Mouse (Mus musculus) gastrocnemius, postnatal 36 days (tissue): ENCODE data around the gene Gadd45g. TPM values are rescaled to one million over a fixed set of nuclear protein-coding genes. Genes with fewer than 3 reads are reported as not detected.
"Not testable (repeated sequence)": the region's sequence is repeated elsewhere in the genome, so short reads cannot be mapped to it uniquely, and the experiment has no call there.

ENCODE experiments used
- DNase-seq, 2 experiments: peaks; one replicate each; pipeline ENCODE4 v3.0.0; 2022
- intact Hi-C: fragments of 180-260 bp; cut with DNase I; formaldehyde crosslinking; loops from one replicate; pipeline ENCODE4 v1.15.1; 2025
- total RNA-seq, 2 experiments: library from RNA; stranded (reverse); gene quantifications; 2 replicates each; pipeline ENCODE4 v1.2.3; 2021

Gadd45g gene
- total RNA-seq, 2 experiments from 2014 or later: 8.0 to 58.7 TPM

DNA sequence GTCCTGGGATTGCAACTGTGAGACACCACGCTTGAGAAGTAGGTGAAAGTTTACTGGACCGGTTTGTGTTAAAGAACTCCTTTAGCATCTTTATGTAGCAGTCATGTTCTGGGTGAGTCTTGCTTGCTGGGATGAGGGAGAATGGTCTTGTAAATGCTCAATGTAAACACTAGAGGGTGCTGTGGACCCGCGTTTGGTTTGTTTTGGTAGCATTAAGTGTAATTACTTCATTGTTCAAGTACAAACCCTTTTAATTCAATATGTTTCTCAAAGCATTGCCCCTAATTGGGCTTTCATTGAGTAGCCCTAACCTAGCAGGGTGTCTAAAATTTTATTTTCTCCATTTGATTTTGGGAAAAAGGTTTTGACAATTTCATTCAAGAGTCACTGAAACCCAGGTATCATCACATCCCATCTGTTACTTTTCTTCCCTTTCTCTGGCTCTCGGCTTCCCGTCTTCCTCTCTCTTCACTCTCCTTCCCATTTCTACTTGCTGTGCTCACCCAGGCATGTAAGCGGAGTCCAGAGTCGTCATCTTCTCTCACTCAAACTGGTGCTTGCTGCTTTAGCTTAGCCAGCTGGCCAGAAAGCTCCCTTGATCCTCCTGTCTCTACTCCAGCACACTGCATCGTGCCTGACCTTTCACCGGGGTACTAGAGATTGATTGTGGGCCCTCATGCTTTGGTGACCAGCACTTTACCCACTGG, 15.6 kb upstream of the Gadd45g start:
- intact Hi-C loops: loop anchor here (10.0 kb wide), 1 partner anchor 794 kb away; no protein-coding TSS in a partner anchor

DNA sequence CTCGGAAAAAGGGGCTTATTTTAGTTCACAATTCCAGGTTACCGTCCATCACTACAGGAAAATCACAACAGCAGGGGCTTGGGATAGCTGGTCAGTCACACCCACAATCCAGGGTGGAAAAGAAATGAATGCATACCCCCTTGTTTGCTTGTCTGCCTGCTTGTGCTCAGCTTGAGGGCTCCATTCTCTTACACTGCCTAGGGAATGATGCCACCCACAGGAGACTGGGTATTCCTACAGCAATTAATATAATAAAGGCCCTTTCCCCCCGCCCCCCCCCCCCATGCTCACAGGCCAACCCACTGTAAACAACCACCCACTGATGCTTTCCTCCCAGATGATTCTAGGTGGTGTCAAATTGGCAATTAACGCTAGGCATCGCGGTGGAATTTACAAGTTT, 14.0 kb upstream of the Gadd45g start:
- intact Hi-C loops: loop anchor here (10.0 kb wide), 1 partner anchor 792 kb away; no protein-coding TSS in a partner anchor
- DNase-seq: no peak

More for the DNA sequence above, 15.6 kb upstream of the Gadd45g start:
- no peak for DNase-seq

DNA sequence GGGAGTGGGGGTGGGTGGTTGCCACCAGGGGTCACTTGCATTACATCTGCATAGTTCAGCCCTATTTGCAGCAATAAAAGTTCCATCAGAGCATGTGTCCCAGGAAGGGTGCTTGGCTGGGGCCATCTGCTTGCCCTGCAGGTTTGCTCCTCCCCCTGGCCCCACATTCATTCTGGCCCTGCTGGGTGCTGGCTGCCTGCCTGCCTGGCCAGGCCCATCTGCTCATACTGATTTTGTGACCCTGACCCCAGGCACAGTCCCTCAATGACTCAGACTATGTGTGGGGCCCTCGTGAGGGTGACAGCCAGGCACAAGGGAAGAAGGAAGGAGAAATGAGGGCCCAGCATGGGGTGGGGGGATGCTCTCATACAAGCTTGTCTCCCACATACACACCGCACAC, 12.9 kb upstream of the Gadd45g start:
- intact Hi-C loops: loop anchor here (10.0 kb wide), 1 partner anchor 791 kb away; no protein-coding TSS in a partner anchor
- no peak for DNase-seq

DNA sequence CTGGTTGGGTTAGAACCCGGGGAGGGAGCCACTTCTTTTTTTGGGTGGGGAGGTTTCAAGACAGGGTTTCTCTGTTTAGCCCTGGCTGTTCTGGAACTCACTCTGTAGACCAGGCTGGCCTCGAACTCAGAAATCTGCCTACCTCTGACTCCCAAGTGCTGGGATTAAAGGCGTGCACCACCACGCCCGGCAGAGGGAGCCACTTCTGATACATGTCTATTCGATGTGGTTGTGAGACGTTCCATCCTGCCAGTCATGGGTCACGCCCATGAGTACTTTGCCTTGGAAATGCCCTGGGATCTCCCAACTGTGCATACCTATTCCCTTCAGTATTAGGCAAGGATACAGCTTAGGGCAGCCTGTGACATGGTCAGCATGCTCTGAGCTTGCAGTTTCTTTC, 12.5 kb upstream of the Gadd45g start:
- intact Hi-C loops: loop anchor here (10.0 kb wide), 1 partner anchor 791 kb away; no protein-coding TSS in a partner anchor
- not testable (repeated sequence) for DNase-seq

DNA sequence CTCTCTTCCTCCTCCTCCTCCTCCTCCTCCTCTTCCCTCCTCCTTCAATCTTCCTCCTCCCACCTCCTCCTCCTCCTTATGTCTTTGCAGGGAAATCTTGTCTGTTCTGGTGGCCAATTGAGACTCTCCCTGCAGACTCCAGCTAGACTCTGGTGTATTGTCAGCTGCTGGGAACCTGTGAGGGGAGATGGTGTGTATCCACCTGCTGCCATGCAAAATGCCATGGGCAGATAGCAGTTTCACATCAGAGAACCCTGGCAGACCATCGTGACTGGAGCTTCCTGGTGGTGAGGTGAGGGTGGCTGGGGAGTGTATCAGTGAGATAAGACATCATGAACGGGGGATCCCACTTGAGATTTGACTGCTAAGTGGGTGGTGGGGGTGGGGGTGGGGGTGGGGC, 12.0 kb upstream of the Gadd45g start:
- DNase-seq: no peak
- intact Hi-C loops: loop anchor here (10.0 kb wide), 1 partner anchor 790 kb away; no protein-coding TSS in a partner anchor

- not testable (repeated sequence) for DNase-seq
- intact Hi-C loops: loop anchor here (5.0 to 10.0 kb wide), 2 partner anchors 697 to 790 kb away; partner anchors contain the start of gene Diras2
Measured at GRCm38 (mm10) chr13:51835208-51835607, 11.3 kb upstream of the Gadd45g start.

DNA sequence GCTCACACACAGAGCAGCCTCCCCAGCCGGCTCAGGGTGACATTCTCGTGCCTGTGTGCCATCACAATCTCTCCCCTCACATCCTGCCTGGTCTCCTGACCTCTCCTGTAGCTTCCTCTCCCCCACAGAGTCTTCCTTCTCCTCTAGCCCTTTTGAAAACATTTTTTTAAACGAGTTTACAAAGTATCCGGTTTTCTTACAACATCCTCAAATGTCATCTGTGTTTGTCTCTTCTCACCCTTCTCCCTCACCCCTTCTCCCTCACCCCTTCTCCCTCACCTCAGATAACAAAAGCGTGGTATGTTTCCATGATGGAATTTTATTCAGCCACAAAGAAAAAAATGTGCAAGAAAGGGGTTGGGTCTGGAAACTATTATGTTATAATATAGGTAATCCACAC, 9.1 kb upstream of the Gadd45g start:
- DNase-seq: no peak
- intact Hi-C loops: loop anchor here (5.0 to 10.0 kb wide), 2 partner anchors 695 to 787 kb away; partner anchors contain the start of gene Diras2

- no peak for DNase-seq
- intact Hi-C loops: loop anchor here (1.0 to 10.0 kb wide), 3 partner anchors 384 to 785 kb away; partner anchors contain the start of gene Diras2
Measured at GRCm38 (mm10) chr13:51839250-51840026, 7.0 kb upstream of the Gadd45g start.

DNA sequence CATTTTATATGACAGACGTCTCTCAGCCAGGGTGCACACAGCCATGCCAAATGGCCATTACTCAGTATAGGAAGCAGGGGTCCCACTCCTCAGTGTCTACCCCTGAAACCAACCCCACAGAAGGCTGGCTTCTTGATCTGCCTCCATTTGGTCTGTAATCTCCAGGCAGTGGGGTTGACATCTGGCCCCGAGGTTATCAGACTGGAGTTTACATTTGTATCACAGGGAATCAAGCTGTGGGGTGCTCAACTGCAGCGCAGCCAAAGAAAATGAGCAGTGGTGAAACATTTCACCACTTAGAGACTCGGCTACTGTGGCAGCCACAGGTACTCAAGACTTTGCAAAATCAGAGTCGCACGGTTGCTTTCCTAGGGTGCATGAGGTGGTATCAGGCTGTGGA, 5.8 kb upstream of the Gadd45g start:
- intact Hi-C loops: loop anchor here (1.0 kb wide), 1 partner anchor 383 kb away; no protein-coding TSS in a partner anchor
- no peak for DNase-seq

DNA sequence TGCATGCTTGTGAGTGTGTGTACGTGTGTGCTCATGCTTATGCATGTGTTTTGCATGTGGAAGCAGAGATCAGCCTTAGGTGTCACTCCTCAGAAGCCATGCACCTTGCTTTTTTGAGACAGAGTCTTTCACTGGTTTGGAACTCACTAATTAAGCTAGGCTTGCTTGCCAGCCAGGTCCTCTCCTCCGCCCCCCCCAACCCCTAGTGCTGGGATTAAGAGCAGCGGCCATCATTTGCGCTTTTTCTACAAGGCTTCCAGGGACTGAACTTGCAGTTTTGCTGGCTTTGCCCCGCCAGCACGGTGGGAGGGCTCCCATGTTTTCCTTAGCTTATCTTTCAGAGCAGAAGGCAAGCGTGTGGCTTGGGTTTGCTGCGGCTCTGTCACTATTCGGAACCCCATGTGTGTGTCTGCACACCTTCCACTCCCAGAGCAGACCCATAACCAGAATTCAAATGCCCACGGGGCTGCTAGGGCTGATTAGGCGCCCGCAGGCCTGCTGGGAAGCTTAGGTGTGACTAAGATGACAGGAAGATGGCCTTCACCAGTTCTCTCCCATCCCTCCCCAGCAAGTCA, 4.8 kb upstream of the Gadd45g start:
- intact Hi-C loops: no loop called here
- DNase-seq: no peak

DNA sequence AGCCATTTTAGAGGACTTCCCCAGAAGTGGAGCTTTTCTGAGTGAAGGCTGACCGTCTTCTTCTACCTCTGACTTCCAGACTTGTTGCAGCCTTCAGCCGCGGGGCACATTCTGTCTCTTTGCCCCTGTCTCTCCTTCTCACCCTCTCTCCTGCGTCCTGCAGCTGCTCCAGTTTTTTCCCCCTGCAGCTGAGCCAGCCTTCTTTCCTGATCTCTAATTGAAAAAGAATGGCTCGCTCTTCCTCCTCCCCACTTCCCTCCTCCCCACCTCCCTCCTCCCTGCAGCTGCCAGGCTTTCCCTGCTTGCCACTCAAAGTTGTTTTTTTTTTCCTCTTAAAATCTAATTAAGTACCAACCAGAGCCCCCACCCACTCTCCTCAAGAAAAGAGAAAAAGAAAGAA, 4.3 kb upstream of the Gadd45g start:
- DNase-seq: no peak
- intact Hi-C loops: no loop called here

DNA sequence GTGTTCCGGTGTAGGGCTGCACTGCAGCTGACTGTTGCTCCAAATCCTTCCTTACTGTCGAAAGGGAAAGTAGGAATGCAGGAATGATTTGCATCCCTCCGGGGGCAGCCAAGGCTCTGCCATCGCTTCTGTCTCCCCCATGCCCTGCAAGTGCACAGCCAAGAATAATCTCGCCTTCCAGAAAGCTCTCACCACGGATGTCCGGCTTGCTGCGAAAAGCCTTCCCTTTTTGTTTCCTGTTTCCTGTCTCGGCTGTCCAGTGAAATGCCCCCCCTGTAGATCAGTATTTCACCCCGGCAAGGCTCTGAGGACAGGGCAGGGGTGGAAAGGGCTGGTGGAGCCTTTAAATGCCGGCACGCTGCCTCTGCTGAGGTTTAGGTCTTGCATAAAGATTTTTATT, 3.7 kb upstream of the Gadd45g start:
- intact Hi-C loops: loop anchor here (1.0 kb wide), 1 partner anchor 382 kb away; no protein-coding TSS in a partner anchor
- no peak for DNase-seq

DNA sequence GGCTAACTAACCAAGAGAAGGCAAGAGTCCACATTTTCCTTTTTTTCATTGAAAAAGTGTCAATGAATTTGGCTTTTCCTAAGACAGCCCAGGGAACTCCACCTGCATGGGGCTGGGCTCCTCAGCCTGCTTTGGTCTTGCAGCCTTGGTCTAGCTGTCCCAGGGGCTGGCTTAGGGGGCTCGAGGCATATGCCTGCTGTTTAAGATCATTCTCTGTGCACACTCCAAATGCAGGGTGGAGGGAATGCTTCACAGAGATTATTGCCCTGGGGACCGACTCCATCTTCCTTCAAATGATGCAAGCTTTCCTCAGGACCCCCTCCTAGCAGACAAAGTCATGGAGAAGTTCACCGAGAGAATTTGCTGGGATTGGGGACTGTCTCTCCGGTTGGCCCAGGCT, 3.2 kb upstream of the Gadd45g start:
- intact Hi-C loops: loop anchor here (1.0 kb wide), 1 partner anchor 381 kb away; no protein-coding TSS in a partner anchor
- DNase-seq: no peak

DNA sequence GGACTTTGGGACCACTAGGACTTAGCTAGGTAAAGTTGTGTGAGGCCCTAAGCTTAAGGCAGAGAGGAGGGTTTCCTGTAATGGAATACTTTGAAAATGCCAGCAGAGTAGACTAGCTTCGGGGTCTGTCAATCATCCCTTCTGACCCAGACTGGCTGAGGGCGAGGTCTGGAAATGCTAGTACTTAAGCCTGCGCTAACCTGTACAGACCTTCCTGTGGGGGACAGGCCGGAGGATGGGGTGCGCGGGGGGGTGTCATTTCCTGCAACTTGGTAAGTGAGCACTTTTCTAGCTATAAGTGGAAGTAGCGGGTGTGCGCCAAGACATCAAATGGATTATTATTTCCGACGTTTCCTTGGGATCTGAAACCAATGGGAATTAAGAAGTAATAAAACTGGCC, 2.4 kb upstream of the Gadd45g start:
- DNase-seq: no peak
- intact Hi-C loops: no loop called here

GRCm38 (mm10) chr13:51844661-51845060, 1.8 kb upstream of the Gadd45g start:
- peak; percentile 65 to 68 for DNase-seq
- intact Hi-C loops: loop anchor here (5.0 kb wide), 2 partner anchors 133 to 233 kb away; no protein-coding TSS in a partner anchor

DNA sequence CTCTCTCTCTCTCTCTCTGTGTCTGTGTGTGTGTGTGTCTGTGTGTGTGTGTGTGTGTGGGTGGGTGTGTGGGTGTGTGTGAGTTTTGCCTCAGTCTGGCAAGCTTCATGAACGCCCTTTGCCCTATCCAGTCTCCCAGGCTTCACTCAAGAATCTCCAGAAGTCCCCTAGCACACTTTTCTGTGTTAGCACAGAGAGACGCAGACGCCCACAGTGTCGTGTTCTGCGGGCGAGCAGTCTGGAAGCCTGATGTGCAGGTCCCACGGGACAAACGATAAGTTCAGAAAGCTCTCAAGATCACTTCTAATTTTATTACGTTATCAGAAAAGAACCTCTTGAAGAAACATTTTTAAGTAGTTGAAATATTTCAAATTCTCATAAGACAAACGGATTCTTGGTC, 1.4 kb upstream of the Gadd45g start:
- intact Hi-C loops: loop anchor here (5.0 kb wide), 2 partner anchors 132 to 232 kb away; no protein-coding TSS in a partner anchor
- no peak for DNase-seq

DNA sequence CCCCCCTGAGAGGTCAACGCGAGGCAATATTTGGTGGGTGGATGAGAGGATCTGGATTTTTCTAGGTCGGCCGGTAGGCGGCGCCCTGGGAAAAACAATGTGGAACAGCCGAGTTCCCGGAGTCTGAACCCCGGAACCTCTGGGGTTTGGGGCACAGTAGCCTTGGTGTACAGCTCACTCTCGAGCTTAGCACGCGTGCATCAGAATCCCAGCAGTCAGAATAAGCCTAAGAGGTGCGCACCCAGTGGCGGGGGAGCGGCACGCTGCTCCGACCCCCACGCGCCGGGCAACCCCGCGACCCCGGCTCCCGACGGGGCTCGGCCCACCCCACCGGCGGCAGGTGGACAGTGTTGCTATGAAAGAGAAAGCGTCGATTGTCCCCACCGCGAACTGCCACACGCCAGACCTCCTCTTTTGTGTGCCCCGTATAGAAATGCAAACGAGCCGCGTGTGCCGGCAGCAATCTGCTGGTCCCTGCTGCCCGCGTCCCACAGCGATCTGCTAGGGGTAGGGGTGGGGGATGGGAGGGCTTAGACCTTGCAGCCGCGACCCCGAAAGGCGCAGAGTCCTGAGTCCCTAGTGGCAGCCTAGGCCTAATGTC, 787 bp upstream of the Gadd45g start:
- peak; percentile 83 to 87 for DNase-seq
- intact Hi-C loops: loop anchor here (5.0 kb wide), 2 partner anchors 132 to 232 kb away; no protein-coding TSS in a partner anchor

- peak; percentile 70 to 81 for DNase-seq
- intact Hi-C loops: loop anchor here (5.0 kb wide), 2 partner anchors 130 to 230 kb away; no protein-coding TSS in a partner anchor
Measured at GRCm38 (mm10) chr13:51846868-51847793, 653 bp downstream of the Gadd45g start.

GRCm38 (mm10) chr13:51847979-51848480, 1.6 kb downstream of the Gadd45g start:
- intact Hi-C loops: loop anchor here (2.0 to 5.0 kb wide), 3 partner anchors 21 to 229 kb away; no protein-coding TSS in a partner anchor
- peak; percentile 75 to 77 for DNase-seq
